Mouse (Mus musculus) megakaryocyte, embryonic 14.5 days (primary cell): ENCODE measurements around the gene Dnajc28.

Experiments
- FLI1 ChIP-seq: IDR thresholded peaks from 2 replicates; pipeline ENCODE4 v1.6.1; 2012; ENCODE audit warnings: low read length, inconsistent platforms, mixed read lengths
- GATA1 ChIP-seq: IDR thresholded peaks from 3 replicates; pipeline ENCODE4 v1.6.1; 2012; ENCODE audit warnings: mixed read lengths, low read length, inconsistent platforms, borderline replicate concordance

- TF ChIP-seq GATA1: no peak
- no peak for TF ChIP-seq FLI1
These were observed 11.8 kb upstream of the Dnajc28 start for GRCm38 (mm10) chr16:91630584-91630983.
